8 mouse cellular contexts compared by ENCODE assay signal in the genomic region with DNA sequence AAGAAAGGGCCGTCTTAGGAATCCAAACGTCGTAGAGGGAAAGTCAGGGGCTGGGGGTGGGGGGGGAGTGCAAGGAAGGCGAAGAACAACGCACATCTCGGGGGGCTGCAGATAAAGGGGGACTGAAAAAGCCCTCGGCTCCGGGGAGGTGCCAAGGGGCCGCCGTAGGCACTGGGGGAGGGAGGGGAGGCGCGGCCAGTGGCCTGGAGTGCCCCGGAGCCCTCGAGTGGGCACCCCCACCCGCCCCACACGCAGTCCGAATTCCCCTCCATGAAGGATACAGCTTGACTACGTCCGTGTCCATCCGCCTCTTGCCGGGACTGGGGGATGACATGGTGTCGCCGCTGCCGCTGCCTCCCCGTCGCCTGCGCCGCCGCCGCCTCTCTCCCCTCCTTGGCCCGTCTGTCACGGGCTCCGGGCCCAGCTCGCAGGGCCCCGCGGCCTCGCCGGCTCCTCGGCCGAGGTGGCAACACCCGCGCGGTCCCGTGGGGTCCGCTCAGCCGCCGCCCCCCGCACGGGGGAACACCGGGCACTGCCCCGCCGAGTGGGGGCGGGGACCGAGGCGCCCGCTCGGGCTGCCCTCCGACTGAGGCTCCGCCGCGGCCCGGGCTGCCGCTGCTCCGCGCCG. TPM values are rescaled to one million over a fixed set of nuclear protein-coding genes. Genes with fewer than 3 reads are reported as not detected.
DNase-seq lines count a peak whose midpoint lies in the region; ATAC-seq and TF ChIP-seq lines count a peak whose summit lies in the region.
"Not testable (repeated sequence)": the region's sequence is repeated elsewhere in the genome, so short reads cannot be mapped to it uniquely, and the experiment has no call there.

No protein-coding gene starts in this region.

- not testable (repeated sequence) for H3K9me3 ChIP-seq in forebrain, embryonic 14.5 days (replicated peaks; ENCODE audit: control insufficient read depth, low read length); heart, postnatal 0 days (replicated peaks; ENCODE audit: control insufficient read depth, low read length); liver, embryonic 16.5 days (replicated peaks; ENCODE audit: control insufficient read depth, low read length); midbrain, embryonic 14.5 days (ENCODE audit: control insufficient read depth, low read length); stomach, embryonic 14.5 days (ENCODE audit: control insufficient read depth, low read depth, low read length)

- H3K4me2 ChIP-seq in forebrain, embryonic 14.5 days (ENCODE audit: low read length) = peak overlapping the region; percentile 69
- H3K4me2 ChIP-seq in heart, postnatal 0 days (ENCODE audit: low read depth, low read length) = peak overlapping the region; percentile 67
- H3K4me2 ChIP-seq in liver, embryonic 16.5 days (ENCODE audit: low read depth, low read length) = peak overlapping the region; percentile 60
- H3K4me2 ChIP-seq in midbrain, embryonic 14.5 days (ENCODE audit: low read length) = peak overlapping the region; percentile 95
- H3K4me2 ChIP-seq in stomach, embryonic 14.5 days (replicated peaks; ENCODE audit: low read depth, low read length) = peak overlapping the region; percentile 87

- TF ChIP-seq CTCF in brain, embryonic 14.5 days (IDR thresholded peaks at IDR 0.05; ENCODE audit: borderline replicate concordance, extremely low read depth, insufficient read depth, insufficient read length); heart, postnatal 0 days (IDR thresholded peaks at IDR 0.05; ENCODE audit: low read depth): not testable (repeated sequence)

- peak; percentile 56 for DNase-seq in CD4-positive, CD25-positive, alpha-beta regulatory T cell, adult 2 months (ENCODE audit: low read depth, low spot score)
- peak; percentile 64 for DNase-seq in brain, embryonic 14.5 days (ENCODE audit: low read depth)
- DNase-seq in forebrain, embryonic 14.5 days (ENCODE audit: low spot score) = peak; percentile 46
- DNase-seq in heart, postnatal 0 days (ENCODE audit: low spot score) = not testable (repeated sequence)
- peak; percentile 45 to 76 for DNase-seq in kidney, postnatal 25 days
- DNase-seq in midbrain, embryonic 14.5 days = peak; percentile 66

- peak overlapping the region; percentile 92 for H3K27ac ChIP-seq in forebrain, embryonic 14.5 days (ENCODE audit: low read depth, low read length)
- peak overlapping the region; percentile 98 for H3K27ac ChIP-seq in heart, postnatal 0 days (ENCODE audit: low read depth)
- peak overlapping the region; percentile 96 for H3K27ac ChIP-seq in liver, embryonic 16.5 days (ENCODE audit: low read length)
- H3K27ac ChIP-seq in midbrain, embryonic 14.5 days (replicated peaks; ENCODE audit: low read depth, low read length) = peak overlapping the region; percentile 93
- peak overlapping the region; percentile 87 for H3K27ac ChIP-seq in stomach, embryonic 14.5 days (ENCODE audit: low read length)

- TF ChIP-seq EP300 in heart, postnatal 0 days (IDR thresholded peaks at IDR 0.05; ENCODE audit: low read depth) = not testable (repeated sequence)

- peak overlapping the region; percentile 75 for H3K4me3 ChIP-seq in forebrain, embryonic 14.5 days (ENCODE audit: low read depth, low read length)
- H3K4me3 ChIP-seq in heart, postnatal 0 days (ENCODE audit: low read depth, low read length) = peak overlapping the region; percentile 78
- peak overlapping the region; percentile 85 for H3K4me3 ChIP-seq in liver, embryonic 16.5 days (ENCODE audit: low read depth, low read length)
- peak overlapping the region; percentile 78 for H3K4me3 ChIP-seq in midbrain, embryonic 14.5 days (replicated peaks; ENCODE audit: low read depth, low read length)
- H3K4me3 ChIP-seq in stomach, embryonic 14.5 days (ENCODE audit: low read depth, low read length) = peak overlapping the region; percentile 71

- H3K27me3 ChIP-seq in forebrain, embryonic 14.5 days (replicated peaks; ENCODE audit: control insufficient read depth, insufficient read depth, low read length); heart, postnatal 0 days (ENCODE audit: control insufficient read depth, insufficient read depth, low read length); liver, embryonic 16.5 days (ENCODE audit: control insufficient read depth, insufficient read depth, low read depth, low read length); midbrain, embryonic 14.5 days (ENCODE audit: control insufficient read depth, insufficient read depth, low read length); stomach, embryonic 14.5 days (ENCODE audit: control insufficient read depth, insufficient read depth, low read length): not testable (repeated sequence)

- TF ChIP-seq POLR2A in brain, embryonic 14.5 days (IDR thresholded peaks at IDR 0.05; ENCODE audit: borderline replicate concordance, extremely low read depth, insufficient read depth, insufficient read length, poor library complexity, severe bottlenecking) = not testable (repeated sequence)

- not testable (repeated sequence) for H3K36me3 ChIP-seq in forebrain, embryonic 14.5 days (ENCODE audit: control insufficient read depth, insufficient read depth, low read length); heart, postnatal 0 days (replicated peaks; ENCODE audit: control insufficient read depth, insufficient read depth, low read length); liver, embryonic 16.5 days (ENCODE audit: control insufficient read depth, insufficient read depth); midbrain, embryonic 14.5 days (ENCODE audit: control insufficient read depth, insufficient read depth, low read length); stomach, embryonic 14.5 days (ENCODE audit: control insufficient read depth, insufficient read depth, low read length)

- H3K4me1 ChIP-seq in forebrain, embryonic 14.5 days (ENCODE audit: control insufficient read depth, insufficient read depth, low read length) = peaks cover 17% of the 10 kb centered on the region; the same call in 1 of the 2 replicates
- peaks cover 31% of the 10 kb centered on the region for H3K4me1 ChIP-seq in heart, postnatal 0 days (ENCODE audit: control insufficient read depth, insufficient read depth)
- peaks cover 79% of the 10 kb centered on the region for H3K4me1 ChIP-seq in liver, embryonic 16.5 days (ENCODE audit: control insufficient read depth, low read depth, low read length)
- peaks cover 27% of the 10 kb centered on the region for H3K4me1 ChIP-seq in midbrain, embryonic 14.5 days (ENCODE audit: control insufficient read depth, insufficient read depth, low read length)
- H3K4me1 ChIP-seq in stomach, embryonic 14.5 days (ENCODE audit: control insufficient read depth, insufficient read depth, low read length) = peaks cover 39% of the 10 kb centered on the region

- peak overlapping the region; percentile 91 for H3K9ac ChIP-seq in forebrain, embryonic 14.5 days (ENCODE audit: low read length)
- H3K9ac ChIP-seq in heart, postnatal 0 days (replicated peaks; ENCODE audit: low read depth, low read length) = peak overlapping the region; percentile 82
- H3K9ac ChIP-seq in liver, embryonic 16.5 days (ENCODE audit: low read depth, low read length) = peak overlapping the region; percentile 92
- peak overlapping the region; percentile 85 for H3K9ac ChIP-seq in midbrain, embryonic 14.5 days (replicated peaks; ENCODE audit: low read length)
- peak overlapping the region; percentile 73 for H3K9ac ChIP-seq in stomach, embryonic 14.5 days (replicated peaks; ENCODE audit: low read depth, low read length)

- peak; percentile 30 for ATAC-seq in forebrain, embryonic 14.5 days
- peak; percentile 50 for ATAC-seq in heart, postnatal 0 days (ENCODE audit: insufficient read depth, low read depth)
- ATAC-seq in liver, embryonic 16.5 days (ENCODE audit: low read depth) = peak; percentile 1
- ATAC-seq in midbrain, embryonic 14.5 days (ENCODE audit: low FRiP score, low TSS enrichment) = not testable (repeated sequence)
- ATAC-seq in stomach, embryonic 14.5 days (ENCODE audit: insufficient number of reproducible peaks, insufficient read depth, low FRiP score, low read depth) = peak; percentile 0; the same call in 1 of the 2 replicates

- WGBS in forebrain, embryonic 14.5 days = under 1% methylated on average over 35 of the region's 66 CpGs
- WGBS in heart, postnatal 0 days = under 1% methylated on average over 31 of the region's 66 CpGs
- WGBS in liver, embryonic 16.5 days (ENCODE audit: insufficient replicate concordance) = 0% methylated on average over 39 of the region's 66 CpGs
- under 1% methylated on average over 41 of the region's 66 CpGs for WGBS in midbrain, embryonic 14.5 days
- WGBS in stomach, embryonic 14.5 days = under 1% methylated on average over 33 of the region's 66 CpGs

RNA-seq across cellular contexts. Expression of gene Ube2h, which starts 0.5 kb away (rescaled TPM):
- polyA plus RNA-seq in brain, embryonic 14.5 days (2012; rRNA removed) = 61.3 and 77.8 TPM in 2 replicates
- 57.3 and 71.4 TPM in 2 replicates for polyA plus RNA-seq in forebrain, embryonic 14.5 days (2014; fragmentation: Nextera tagmentation; extraction: Ambion mirVana)
- 22.5 and 31.9 TPM in 2 replicates for total RNA-seq in heart, postnatal 0 days (2014; rRNA removed; ENCODE audit: low replicate concordance)
- polyA plus RNA-seq in heart, postnatal 0 days (2015; fragmentation: Nextera tagmentation; extraction: Ambion mirVana) = 30.4 and 32.4 TPM in 2 replicates
- polyA plus RNA-seq in liver, embryonic 16.5 days (2015; fragmentation: Nextera tagmentation; extraction: Ambion mirVana) = 36.1 and 37.7 TPM in 2 replicates
- 63.1 and 76.5 TPM in 2 replicates for polyA plus RNA-seq in midbrain, embryonic 14.5 days (2014; fragmentation: Nextera tagmentation; extraction: Ambion mirVana)
- polyA plus RNA-seq in stomach, embryonic 14.5 days (2014; fragmentation: Nextera tagmentation; extraction: Ambion mirVana) = 58.9 and 60.5 TPM in 2 replicates
